Mouse (Mus musculus) bone marrow, adult 2 months (tissue): ENCODE results near the gene Trim41. TPM values are rescaled to one million over a fixed set of nuclear protein-coding genes. Genes with fewer than 3 reads are reported as not detected.

ENCODE experiments used
- H3K27ac ChIP-seq: fragments of 200-500 bp; 2 replicates; pipeline ENCODE4 v1.5.1; 2012; ENCODE audit warnings: low read depth, mild to moderate bottlenecking, control low read depth, inconsistent platforms, low read length; ENCODE audit not compliant: control insufficient read depth, poor library complexity, insufficient read depth
- H3K4me1 ChIP-seq: fragments of 200-500 bp; 2 replicates; pipeline ENCODE4 v1.6.1; 2011; ENCODE audit warnings: low read length; ENCODE audit not compliant: control insufficient read depth, insufficient read depth
- H3K4me3 ChIP-seq: fragments of 200-500 bp; replicated peaks from 2 replicates; pipeline ENCODE3; 2011; ENCODE audit warnings: mild to moderate bottlenecking, low read depth, low read length, control low read depth; ENCODE audit not compliant: control insufficient read depth
- CTCF ChIP-seq: fragments of 200-500 bp; IDR thresholded peaks from 2 replicates; pipeline ENCODE4 v1.5.1; 2011; ENCODE audit warnings: low read length, control low read depth; ENCODE audit not compliant: control insufficient read depth, insufficient read depth
- POLR2A ChIP-seq: fragments of 200-500 bp; IDR thresholded peaks from 2 replicates; pipeline ENCODE4 v1.6.1; 2011; ENCODE audit warnings: low read depth, mild to moderate bottlenecking, control low read depth, low read length, borderline replicate concordance; ENCODE audit not compliant: control insufficient read depth
- WGBS: fragments of 180-500 bp; shearing (Covaris S2); methylation state at CpG from one replicate; pipeline ENCODE4 v1.1.7; 2018; 5-methylcytosine and 5-hydroxymethylcytosine counted together
- polyA plus RNA-seq: library from polyadenylated mRNA; stranded (reverse); fragments of >200 nt; gene quantifications from 2 replicates; pipeline ENCODE4 v1.2.4, GENCODE M21; 2011; ENCODE audit warnings: low replicate concordance; ENCODE audit not compliant: missing spikeins, insufficient read depth, insufficient read length

The Trim41 gene
- polyA plus RNA-seq: 39.7 and 51.0 TPM in 2 replicates

DNA sequence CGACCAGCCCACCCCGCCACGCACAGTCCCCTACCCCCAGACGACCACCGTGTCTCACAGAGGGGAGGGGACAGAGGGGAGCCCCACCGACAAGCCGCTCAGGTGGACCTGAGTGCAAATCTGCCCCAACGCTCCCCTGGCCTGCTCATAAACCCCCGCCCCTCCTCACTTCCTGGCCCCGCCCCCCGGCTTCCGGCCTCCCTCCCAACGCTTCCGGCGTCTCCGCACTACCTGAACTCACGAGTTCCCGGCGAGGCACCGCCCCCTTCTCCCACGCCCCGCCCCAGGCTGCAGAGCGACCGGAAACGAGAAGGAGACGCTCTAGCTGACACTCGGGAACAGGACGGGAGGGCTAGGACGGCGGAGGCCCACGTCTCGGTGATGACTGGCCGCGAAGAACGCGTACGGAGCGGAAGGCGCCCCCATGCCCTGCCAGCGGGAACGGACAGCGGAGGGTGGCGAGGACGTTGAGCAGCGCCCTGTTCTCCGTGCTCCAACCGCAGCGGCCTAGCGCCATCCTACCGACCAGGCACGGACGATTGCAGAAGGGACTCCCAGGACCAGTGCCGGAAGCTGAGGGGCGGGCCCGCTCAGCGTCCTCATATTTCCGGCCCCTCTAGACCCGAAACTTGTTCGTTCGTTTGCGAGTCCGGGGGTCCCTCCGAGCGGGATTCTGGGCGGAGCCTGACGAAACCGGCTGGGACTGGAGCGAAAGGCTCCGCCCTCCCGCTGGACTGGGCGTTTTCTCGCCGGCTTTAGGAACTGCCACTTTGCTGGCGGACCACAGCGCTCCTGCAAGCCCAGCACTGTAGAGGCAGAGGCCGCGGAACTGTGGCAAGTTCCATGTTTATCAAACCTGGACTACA is at the start of gene Trim41:
Trim41 (minus strand) TSS at position 554 of the 866 bp plus-strand sequence.
- H3K4me3 ChIP-seq: peak within 1 kb of the TSS; percentile 99
- peak within 1 kb of the TSS; percentile 99 for H3K27ac ChIP-seq
- whole genome bisulfite sequencing: under 1% methylated on average over 73 of the region's 77 CpGs
- peaks cover 1% of the 10 kb centered on the region; the same call in 1 of the 2 replicates for H3K4me1 ChIP-seq
- TF ChIP-seq POLR2A (peak; percentile 84), CTCF (no peak; the same call in 1 of the 2 replicates)

DNA sequence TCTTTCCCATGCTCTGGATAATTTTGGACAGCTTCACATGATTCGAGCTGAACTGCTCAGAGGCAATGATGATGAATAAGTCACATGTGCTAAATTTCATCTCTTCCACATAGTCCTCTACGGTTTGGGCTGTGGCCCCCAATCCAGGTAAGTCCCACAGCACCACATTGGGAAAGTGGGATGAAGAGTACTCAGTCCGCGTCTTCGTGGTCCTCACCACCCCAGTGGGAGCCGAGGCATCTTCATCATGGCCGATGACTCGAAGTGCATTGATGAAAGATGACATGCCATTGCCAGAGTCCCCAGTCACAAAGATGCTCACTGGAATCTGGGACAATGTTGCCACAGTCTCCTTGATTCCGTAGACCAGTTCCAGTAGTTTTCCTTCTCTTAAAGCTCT is 49.3 kb upstream of the Trim41 start:
- Histone ChIP-seq H3K27ac (no peak overlapping the region), H3K4me1 (no peaks in the 10 kb centered on the region; the same call in 1 of the 2 replicates), H3K4me3 (no peak overlapping the region)
- 92% methylated on average over 9 of the region's 9 CpGs for WGBS
- TF ChIP-seq POLR2A (no peak), CTCF (no peak)

DNA sequence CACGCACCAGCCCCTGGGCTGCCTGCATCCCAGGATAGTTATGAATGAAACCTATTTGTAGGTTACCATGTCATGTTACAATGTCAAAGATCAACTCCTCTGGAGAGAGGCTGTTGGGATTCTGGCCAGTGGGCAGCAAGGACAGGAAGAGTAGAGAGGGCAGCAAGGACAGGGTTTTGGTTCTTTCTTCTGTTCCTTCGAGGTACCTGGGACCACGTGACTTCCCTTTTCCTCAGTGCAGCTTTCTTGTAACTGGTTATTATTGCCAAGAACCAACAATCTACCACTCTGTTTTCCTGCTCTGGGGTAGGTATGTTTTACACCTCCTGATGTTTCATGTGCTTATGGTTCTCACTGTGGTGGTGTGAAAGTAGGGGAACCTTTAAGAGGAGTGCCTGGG is 46.7 kb upstream of the Trim41 start:
- TF ChIP-seq CTCF (no peak), POLR2A (no peak)
- Histone ChIP-seq H3K4me1 (no peaks in the 10 kb centered on the region), H3K4me3 (no peak overlapping the region), H3K27ac (no peak overlapping the region)
- 40% methylated on average over 3 of the region's 3 CpGs for WGBS

DNA sequence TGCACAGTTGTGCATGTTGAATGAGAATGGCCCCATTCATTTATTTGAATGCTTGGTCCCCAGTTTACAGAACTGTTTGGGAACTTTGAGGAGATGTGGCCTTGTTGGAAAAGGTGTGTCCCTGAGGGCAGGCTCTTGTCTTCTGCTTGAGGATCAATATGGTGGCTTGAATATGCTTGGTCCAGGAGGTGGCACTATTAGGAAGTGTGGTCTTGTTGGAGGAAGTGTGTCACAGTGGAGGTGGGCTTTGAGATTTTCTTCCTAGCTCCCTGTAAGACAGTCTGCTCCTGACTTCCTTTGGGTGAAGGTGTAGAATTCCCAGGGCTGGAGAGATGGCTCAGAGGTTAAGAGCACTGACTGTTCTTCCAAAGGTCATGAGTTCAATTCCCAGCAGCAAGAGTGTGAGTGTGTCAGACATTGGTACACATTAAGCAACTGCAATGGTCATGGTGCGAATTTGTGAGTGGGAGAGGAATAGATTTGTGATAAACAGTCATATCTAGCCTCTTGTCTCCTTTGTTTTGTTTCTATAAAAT is 45.7 kb upstream of the Trim41 start:
- WGBS: 83% methylated on average over 1 of the region's 1 CpGs
- H3K4me3 ChIP-seq: no peak overlapping the region
- TF ChIP-seq CTCF (no peak), POLR2A (no peak)

DNA sequence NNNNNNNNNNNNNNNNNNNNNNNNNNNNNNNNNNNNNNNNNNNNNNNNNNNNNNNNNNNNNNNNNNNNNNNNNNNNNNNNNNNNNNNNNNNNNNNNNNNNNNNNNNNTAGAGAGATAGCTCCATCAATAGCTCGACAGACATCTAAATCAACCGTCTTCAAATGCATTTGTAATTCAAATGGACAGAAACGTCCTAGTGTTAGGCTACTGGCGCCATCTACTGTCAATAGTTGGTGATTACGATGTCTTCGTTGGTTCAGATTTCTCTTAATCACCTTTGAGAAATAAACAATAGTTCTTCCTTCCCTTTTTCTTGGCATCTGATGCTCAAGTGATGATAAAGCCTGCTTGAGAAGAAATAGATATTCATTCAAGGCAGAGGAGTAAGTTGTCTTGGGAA is 41.9 kb upstream of the Trim41 start:
- Histone ChIP-seq H3K4me3 (no peak overlapping the region), H3K4me1 (no peaks in the 10 kb centered on the region), H3K27ac (no peak overlapping the region)
- WGBS: under 1% methylated on average over 6 of the region's 6 CpGs
- TF ChIP-seq POLR2A (no peak), CTCF (peak; percentile 36; the same call in 1 of the 2 replicates)

More for the DNA sequence above, 45.7 kb upstream of the Trim41 start:
- Histone ChIP-seq H3K4me1 (no peaks in the 10 kb centered on the region), H3K27ac (no peak overlapping the region)

DNA sequence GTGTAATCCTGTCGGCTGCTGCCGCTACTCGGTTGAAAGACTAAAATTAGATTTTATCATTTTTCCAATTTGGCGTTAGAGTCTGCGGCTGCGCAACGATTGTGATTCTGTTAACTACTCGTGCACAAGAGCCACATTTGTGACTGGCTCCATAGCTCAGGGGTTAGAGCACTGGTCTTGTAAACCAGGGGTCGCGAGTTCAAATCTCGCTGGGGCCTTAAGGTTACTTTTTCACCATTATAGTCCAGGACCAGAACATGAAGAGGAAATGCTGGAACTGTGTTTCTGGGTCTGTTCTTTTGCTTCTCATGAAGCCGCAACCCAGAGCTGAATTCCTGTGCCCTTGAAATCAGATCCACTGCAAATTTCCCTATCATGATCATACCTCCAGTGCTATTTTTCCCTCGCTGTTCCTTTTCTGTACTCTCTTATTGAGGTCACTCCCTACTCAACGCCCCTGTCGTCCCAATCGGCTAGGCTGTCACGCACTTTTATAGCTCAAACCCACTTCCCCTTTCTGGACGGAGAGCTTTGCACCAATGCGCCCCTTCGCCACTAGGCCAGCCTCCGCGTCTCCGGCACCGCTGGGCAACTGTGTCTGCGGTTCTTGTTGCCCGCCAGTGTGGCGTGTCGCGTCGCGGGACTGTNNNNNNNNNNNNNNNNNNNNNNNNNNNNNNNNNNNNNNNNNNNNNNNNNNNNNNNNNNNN is 36.5 kb upstream of the Trim41 start:
- H3K27ac ChIP-seq: peak overlapping the region; percentile 18

DNA sequence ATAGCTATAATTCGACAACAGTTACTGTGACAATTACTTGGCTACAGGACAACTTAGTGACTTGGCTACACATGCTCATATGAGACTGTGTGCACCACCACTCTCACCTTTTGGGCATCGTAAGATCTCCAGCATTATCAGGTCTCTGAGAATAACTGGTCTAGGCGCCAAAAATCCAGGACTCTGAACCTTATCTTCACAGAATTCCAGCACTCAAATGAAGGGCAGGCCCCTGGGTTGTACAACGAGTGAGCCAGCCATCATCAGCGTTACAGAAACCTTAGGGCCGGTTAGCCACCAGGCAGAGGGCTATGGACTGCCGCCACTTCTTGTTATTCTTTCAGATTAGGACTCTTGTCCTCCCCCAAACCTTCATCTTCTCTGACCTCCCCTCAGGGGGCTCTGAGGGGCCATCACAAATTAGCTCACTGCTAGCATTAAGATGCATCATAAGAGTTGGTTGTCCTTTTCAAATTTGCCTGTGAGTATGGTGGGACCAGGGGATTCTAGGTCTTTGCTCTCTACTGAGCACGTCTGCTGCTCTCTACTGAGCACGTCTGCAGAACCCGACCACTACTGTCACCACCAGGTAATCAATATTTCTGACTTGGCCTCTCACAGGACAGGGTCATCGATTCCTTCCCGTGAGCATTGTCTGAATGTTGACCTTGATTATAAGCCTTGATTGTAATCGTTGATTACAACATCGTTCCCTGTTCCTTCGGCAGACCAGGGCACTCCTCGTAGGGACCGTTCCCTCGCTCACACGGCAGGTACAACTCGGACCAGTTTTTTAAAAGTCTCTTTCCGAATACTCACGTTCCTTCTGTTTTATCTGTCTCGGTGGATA is 35.7 kb upstream of the Trim41 start:
- TF ChIP-seq CTCF (no peak), POLR2A (no peak)
- peak overlapping the region; percentile 70 for H3K4me3 ChIP-seq
- H3K4me1 ChIP-seq: no peaks in the 10 kb centered on the region; the same call in 1 of the 2 replicates
- H3K27ac ChIP-seq: no peak overlapping the region
- WGBS: 11% methylated on average over 23 of the region's 23 CpGs

More for the DNA sequence above, 36.5 kb upstream of the Trim41 start:
- WGBS: under 1% methylated on average over 31 of the region's 31 CpGs
- Histone ChIP-seq H3K4me1 (no peaks in the 10 kb centered on the region; the same call in 1 of the 2 replicates), H3K4me3 (peak overlapping the region; percentile 70)
- TF ChIP-seq POLR2A: peak; percentile 48; the same call in 1 of the 2 replicates
- TF ChIP-seq CTCF: peak; percentile 35; the same call in 1 of the 2 replicates
